Mouse (Mus musculus) urinary bladder, postnatal 4 days (tissue): Measurements from ENCODE around the gene Jak2.

Source experiments
- DNase-seq, 2 experiments: peaks; one replicate each; pipeline ENCODE4 v3.0.0; 2021 to 2022; ENCODE audit warnings: low spot score in 2 of 2

Gene Jak2

GRCm38 (mm10) chr19:29251191-29251957, at the start of gene Jak2:
Gene Jak2, plus strand, starts transcription at chr19:29251828.
- peak; percentile 92 for DNase-seq

GRCm38 (mm10) chr19:29203337-29203736, 48.3 kb upstream of the Jak2 start:
- no peak for DNase-seq

- DNase-seq = no peak
Observed at GRCm38 (mm10) chr19:29204583-29204982, 47.0 kb upstream of the Jak2 start.

- no peak for DNase-seq
Observed at GRCm38 (mm10) chr19:29205267-29205666, 46.4 kb upstream of the Jak2 start.

DNA sequence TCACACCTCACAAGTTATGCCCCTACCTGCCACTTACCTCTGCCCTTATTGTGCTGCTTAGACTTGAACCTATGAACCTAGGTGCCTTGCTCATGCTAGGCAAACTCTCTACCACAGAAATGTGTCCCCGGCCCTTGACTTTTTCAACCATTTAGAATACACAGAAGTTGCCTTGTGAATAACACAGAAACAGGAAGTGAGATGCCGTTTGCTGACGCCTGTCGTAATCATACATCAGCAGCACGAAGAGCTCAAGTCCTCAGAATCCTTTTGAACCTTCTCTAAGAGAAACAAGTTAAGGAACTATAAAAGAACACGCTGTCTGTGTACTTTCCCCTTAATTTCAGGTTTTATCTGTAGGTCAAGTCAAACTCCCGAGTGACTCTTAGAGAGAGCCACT, 41.7 kb upstream of the Jak2 start:
- no peak for DNase-seq

- no peak for DNase-seq
Observed at GRCm38 (mm10) chr19:29210319-29210718, 41.3 kb upstream of the Jak2 start.

DNA sequence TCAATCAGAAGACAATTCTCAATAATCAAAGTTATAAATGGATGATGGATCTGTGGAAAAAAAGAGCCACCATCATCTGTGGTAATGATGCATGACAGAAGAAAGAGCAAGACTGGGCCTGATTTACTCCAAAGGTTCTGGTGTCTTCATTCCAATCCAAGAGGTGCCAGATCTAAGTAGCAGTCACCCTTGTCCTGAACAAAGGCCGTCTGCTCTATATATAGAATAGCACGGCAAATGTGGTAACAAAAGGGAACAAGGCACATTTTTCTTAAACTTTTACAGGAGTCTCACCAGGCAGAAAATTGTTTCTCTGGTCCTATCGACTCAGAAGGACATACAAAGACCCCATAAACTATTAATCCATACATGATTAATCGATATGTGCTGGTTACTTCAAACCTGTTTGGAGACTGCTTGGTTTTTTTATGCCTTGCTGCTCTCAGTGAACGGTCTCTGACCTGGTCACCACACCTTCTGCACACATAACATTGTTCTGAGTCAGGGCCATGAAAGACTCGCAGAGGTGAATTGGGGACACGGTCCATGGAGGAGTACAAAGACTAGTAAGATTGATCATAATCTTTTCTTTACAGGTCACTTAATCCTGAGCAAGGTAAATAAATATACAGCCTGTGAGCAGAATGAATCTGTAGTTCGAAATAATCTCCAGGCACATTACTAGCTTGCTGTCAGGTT, 35.7 kb upstream of the Jak2 start:
- no peak for DNase-seq

DNA sequence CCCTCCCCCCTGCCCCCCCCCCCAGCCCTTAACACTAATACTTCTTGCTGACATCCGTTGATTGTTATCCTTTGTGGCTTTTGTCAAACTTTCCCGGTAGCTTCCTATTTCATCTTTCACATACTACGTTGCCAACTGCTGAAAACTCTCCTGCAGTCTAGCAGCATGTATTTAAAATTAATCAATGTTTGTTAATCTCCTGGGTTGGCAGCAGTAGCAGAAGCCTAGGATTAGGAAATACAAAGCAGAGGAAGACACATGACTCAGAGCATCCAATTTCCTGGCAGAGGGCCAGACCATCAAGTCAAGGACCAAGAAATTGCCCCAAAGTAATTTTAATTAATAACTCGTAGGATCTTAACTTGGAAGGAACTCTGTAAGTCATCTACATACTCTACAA, 29.8 kb upstream of the Jak2 start:
- no peak for DNase-seq

- DNase-seq = no peak
Observed at GRCm38 (mm10) chr19:29224968-29225367, 26.7 kb upstream of the Jak2 start.

DNA sequence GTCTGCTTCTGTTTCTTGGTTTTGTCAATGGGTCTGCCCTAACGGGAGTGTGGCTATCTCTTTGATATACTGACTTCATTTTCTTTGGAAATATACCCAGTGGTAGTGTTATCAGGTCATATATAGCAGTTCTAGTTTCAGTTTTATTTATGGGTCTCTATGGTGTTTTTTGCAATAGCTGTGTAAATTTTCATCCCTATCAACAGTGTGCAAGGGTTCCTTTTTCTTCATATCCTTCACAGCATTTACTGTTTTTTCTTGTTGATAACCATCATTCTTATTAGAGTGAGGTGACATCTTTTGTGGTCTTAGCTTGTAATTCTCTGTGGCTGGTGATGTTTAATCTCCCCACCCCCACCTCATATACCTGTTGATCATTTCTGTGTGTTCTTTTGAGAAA, 24.6 kb upstream of the Jak2 start:
- DNase-seq = no peak

GRCm38 (mm10) chr19:29227941-29228590, 23.6 kb upstream of the Jak2 start:
- DNase-seq = no peak

DNA sequence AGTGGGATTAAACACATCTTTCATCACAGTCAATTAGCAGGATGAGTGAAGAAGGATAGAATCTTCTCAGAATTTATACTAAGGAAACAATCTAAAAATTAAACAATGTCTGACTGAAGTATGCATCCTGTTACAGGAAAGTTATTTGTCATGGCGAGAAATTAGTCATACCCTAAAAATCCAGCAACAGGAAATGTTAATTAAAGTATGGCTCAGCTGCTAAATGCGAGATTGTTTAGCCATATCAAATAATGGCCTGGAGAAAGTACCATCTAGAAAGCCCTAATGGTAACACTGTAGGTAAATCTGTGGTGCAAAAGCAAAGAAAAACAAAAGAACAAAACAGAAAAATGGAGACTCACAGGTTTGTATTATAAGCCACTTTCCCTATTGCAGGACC, 22.6 kb upstream of the Jak2 start:
- no peak for DNase-seq

- DNase-seq = no peak
Observed at GRCm38 (mm10) chr19:29232738-29233137, 18.9 kb upstream of the Jak2 start.

GRCm38 (mm10) chr19:29236658-29237385, 14.8 kb upstream of the Jak2 start:
- DNase-seq = no peak

GRCm38 (mm10) chr19:29238171-29238570, 13.5 kb upstream of the Jak2 start:
- DNase-seq = no peak

DNA sequence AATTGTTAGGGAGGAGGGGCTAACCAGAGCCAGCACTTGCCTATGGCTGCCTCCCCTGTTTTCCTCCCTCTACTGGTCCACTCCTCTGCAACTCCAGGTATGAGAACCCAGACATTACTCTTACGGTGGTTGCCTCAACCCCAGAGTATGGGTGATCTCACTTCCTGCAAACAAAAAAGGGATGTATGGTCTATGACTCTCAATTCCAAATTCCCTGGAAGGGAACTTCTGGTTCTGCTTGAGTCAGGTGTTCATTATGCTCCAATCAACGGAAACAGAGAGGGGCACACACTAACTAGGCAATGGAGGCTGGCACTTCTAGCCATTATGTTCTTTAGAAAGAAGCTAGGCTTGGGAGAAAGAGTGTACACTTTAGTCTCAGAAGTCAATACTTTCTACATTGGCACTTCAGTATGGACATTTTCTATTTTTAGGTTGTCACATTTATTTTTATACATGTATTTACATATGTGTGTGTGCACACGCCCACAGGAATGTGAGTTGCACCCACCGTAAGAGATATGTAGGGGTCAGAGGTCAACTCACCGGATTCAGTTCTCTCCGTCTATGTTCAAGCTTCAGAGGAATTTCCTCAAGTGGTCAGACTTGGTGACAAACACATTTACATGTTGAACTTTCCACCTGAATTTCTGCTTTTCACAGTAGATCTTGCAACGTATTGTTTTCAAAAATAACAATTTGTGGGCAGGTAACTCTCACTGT, 12.0 kb upstream of the Jak2 start:
- DNase-seq = no peak

DNA sequence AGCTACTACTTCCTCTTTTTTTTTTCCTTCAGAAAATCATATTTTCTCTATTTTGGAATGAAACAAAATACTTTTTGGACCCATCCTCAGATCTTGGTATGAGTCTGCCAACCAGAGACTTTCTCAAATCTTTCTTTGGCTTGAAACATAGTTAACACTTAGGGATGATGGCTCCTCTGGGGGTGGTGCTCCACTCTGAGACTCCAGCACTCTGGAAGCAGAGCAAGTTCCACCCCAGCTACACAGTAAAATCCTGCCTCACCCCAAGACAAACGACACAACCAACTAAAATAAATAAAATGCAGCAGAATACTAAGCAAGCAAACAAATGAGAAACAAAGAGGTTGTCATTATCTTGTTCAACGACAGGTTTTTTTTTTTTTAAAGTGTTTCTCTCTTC, 11.0 kb upstream of the Jak2 start:
- DNase-seq = no peak

DNA sequence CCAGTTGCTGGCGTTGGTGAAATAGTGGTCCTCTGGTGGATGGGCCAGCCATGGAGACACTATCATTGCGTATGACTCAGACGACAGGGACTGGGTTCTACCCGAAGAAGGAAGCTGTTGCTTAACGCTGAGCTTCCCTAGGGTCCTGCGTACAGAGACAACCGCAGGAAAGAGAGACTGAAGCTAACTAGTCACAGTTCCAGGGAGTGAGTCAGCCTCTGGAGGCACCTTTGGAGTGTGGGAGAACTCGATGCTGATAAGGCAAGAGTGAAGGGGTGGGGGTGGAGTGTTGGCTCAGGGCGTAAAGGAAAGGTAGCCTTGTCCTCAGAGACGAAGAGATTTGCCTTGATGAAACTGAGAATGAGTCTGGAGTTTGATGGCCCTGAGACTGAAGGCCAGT, 10.0 kb upstream of the Jak2 start:
- DNase-seq = no peak

GRCm38 (mm10) chr19:29249933-29250332, 1.7 kb upstream of the Jak2 start:
- no peak for DNase-seq

DNA sequence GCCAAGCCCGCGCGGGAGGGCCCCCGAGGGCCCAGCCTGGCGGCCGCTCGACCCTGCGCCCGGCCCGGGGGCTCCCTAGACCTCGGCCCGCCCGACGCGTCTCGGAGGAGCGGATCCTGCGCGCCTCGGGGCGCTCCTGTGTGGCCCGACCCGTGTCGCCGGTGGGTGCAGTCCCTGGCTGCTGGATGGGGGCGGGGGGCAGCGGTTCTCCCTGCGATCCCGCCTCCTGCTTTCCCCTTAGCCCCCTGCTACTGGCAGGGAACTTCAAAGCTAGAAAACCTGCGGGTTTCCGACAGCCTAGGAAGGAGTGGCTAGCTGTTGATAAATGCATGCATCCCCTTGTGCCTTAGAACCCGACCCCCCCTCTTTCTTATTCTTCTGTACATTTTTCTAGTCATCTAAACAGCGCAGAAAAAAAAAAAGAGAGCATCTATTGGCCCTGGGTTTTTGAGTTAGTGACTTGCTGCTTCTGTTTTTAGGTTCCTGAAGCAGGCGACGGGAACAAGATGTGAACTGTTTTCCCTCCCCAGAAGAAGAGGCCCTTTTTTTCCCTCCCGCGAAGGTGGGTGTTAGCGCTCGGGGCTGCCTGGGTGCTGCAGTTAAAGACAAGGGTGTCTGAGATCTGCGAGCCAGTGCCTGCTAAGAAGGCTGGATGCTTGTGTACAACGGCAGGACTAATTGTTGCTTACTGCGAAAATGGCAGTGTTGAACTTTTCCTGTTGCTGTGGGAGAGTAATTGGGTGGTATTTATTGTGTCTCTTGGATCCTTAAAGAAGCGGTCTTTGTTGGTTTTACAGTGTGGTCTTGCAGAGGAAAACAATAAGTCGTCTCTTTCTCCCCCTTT, 552 bp downstream of the Jak2 start:
- no peak for DNase-seq
